Mouse (Mus musculus): ENCODE data around the gene Mfap1b. TPM values are rescaled to one million over a fixed set of nuclear protein-coding genes. Genes with fewer than 3 reads are reported as not detected.
A peak's percentile ranks its signal among the peaks of the same experiment; 100 is the strongest.

Gene Mfap1b
- total and polyA plus RNA-seq, 3 experiments, result 15.6 to 29.7 (median 24.3) TPM

GRCm38 (mm10) chr2:121448739-121449535, 24.9 kb downstream of the Mfap1b start, which contains the start of gene Serf2:
Gene Serf2 (plus strand): TSS chr2:121449195.
- H3K4me3 ChIP-seq (replicated peaks in 1 of 3; ENCODE audit: low read depth in 2 of 3, low read length in 2 of 3, poor library complexity in 1 of 3), result peak within 1 kb of the TSS; percentile 73 to 91 (median 88)
- peak within 1 kb of the TSS; percentile 99 for H3K4me2 ChIP-seq (ENCODE audit: insufficient read depth, low read depth, poor library complexity, severe bottlenecking)
- H3K4me1 ChIP-seq (ENCODE audit: control insufficient read depth in 1 of 2, insufficient read depth in 2 of 2), result peaks cover 5 to 28% of the 10 kb centered on the region in 2 experiments
- in situ Hi-C loops (cut with MboI; ENCODE audit: low pct_ligation_motif_present, low pct_unique_long_range_greater_than_20kb, low sequenced_read_pairs), result no loop called here
- peak within 1 kb of the TSS; percentile 11; the same call in 1 of the 2 replicates for H3K27ac ChIP-seq (ENCODE audit: insufficient read depth, low read depth)
- no peaks in the 10 kb centered on the region for H3K9me3 ChIP-seq (replicated peaks; ENCODE audit: low read length)
- peak; percentile 97 for DNase-seq (ENCODE audit: extremely low read depth)
- peaks cover 6 to 31% of the 10 kb centered on the region in 2 experiments for H3K36me3 ChIP-seq (replicated peaks in 1 of 2; ENCODE audit: control insufficient read depth in 1 of 2, insufficient read depth in 1 of 2, low read length in 1 of 2)
- peaks cover 36% of the 10 kb centered on the region for H3K27me3 ChIP-seq (replicated peaks)
- dilution Hi-C loops (cut with MboI; ENCODE audit: extremely low pct_ligation_motif_present, extremely low pct_unique_long_range_greater_than_20kb, low sequenced_read_pairs), result no loop called here
- peaks cover 7% of the 10 kb centered on the region for H3K79me2 ChIP-seq (replicated peaks; ENCODE audit: control insufficient read depth, extremely low read depth, insufficient read depth, poor library complexity, severe bottlenecking)
- TF ChIP-seq RCOR1 (conservative IDR thresholded peaks at IDR 0.05; ENCODE audit: low read depth, low read length), result no peak
- peak; percentile 29; the same call in 1 of the 2 replicates for TF ChIP-seq NRF1 (IDR thresholded peaks at IDR 0.05; ENCODE audit: low read depth, low read length)
- no peak for TF ChIP-seq ZKSCAN1 (IDR thresholded peaks at IDR 0.05; ENCODE audit: borderline replicate concordance, low read depth, low read length)
- TF ChIP-seq IRF4 (IDR thresholded peaks at IDR 0.05; ENCODE audit: low read depth, low read length), result peak; percentile 40; the same call in 1 of the 2 replicates
- peak; percentile 69; the same call in 1 of the 2 replicates for TF ChIP-seq CHD2 (IDR thresholded peaks at IDR 0.05; ENCODE audit: low read length)
- TF ChIP-seq TBP (conservative IDR thresholded peaks at IDR 0.05; ENCODE audit: low read depth, low read length), result 0 out of 2 replicates have a peak, but pooled peaks have one; percentile 21
- TF ChIP-seq E2F4 (IDR thresholded peaks at IDR 0.05; ENCODE audit: insufficient replicate concordance, low read depth, low read length), result no peak
- peak; percentile 79 for TF ChIP-seq ETS1 (conservative IDR thresholded peaks at IDR 0.05; ENCODE audit: low read depth, low read length)
- no peak for TF ChIP-seq JUND (conservative IDR thresholded peaks at IDR 0.05; ENCODE audit: low read depth, low read length)
- TF ChIP-seq MAX (IDR thresholded peaks at IDR 0.05; ENCODE audit: low read length), result peak; percentile 95
- TF ChIP-seq JUN (IDR thresholded peaks at IDR 0.05; ENCODE audit: insufficient read depth, low read depth, low read length), result 0 out of 2 replicates have a peak, but pooled peaks have one; percentile 3
- TF ChIP-seq RAD21 (IDR thresholded peaks at IDR 0.05; ENCODE audit: low read depth, low read length), result no peak
- no peak for TF ChIP-seq MYC (IDR thresholded peaks at IDR 0.05; ENCODE audit: low read depth, low read length)
- no peak for TF ChIP-seq PAX5 (IDR thresholded peaks at IDR 0.05; ENCODE audit: low read length)
- TF ChIP-seq USF2 (conservative IDR thresholded peaks at IDR 0.05; ENCODE audit: low read depth, low read length), result peak; percentile 92
- TF ChIP-seq ZMIZ1 (IDR thresholded peaks at IDR 0.05; ENCODE audit: low read depth, low read length), result no peak; the same call in 1 of the 2 replicates
- no peak for TF ChIP-seq KAT2A (IDR thresholded peaks at IDR 0.05; ENCODE audit: insufficient replicate concordance, low read length)
- no peak for TF ChIP-seq GABPA (IDR thresholded peaks at IDR 0.05; ENCODE audit: insufficient replicate concordance, low read depth, low read length)
- no peak for TF ChIP-seq UBTF (IDR thresholded peaks at IDR 0.05; ENCODE audit: low read depth, low read length)
- no peak for TF ChIP-seq EP300 (IDR thresholded peaks at IDR 0.05; ENCODE audit: low read length)
- TF ChIP-seq SIN3A (IDR thresholded peaks at IDR 0.05; ENCODE audit: low read length), result peak; percentile 20; the same call in 1 of the 2 replicates
- peak; percentile 91 for TF ChIP-seq MXI1 (IDR thresholded peaks at IDR 0.05; ENCODE audit: low read depth, low read length)
- TF ChIP-seq ZNF384 (IDR thresholded peaks at IDR 0.05; ENCODE audit: low read depth, low read length), result no peak
- peak; percentile 23; the same call in 1 of the 2 replicates for TF ChIP-seq TCF12 (IDR thresholded peaks at IDR 0.05; ENCODE audit: low read depth, low read length)
- TF ChIP-seq NELFE (IDR thresholded peaks at IDR 0.05; ENCODE audit: low read depth, low read length), result peak; percentile 86
- TF ChIP-seq MEF2A (IDR thresholded peaks at IDR 0.05; ENCODE audit: borderline replicate concordance, low read depth, low read length), result peak; percentile 57; the same call in 1 of the 2 replicates
- TF ChIP-seq HCFC1 (IDR thresholded peaks at IDR 0.05; ENCODE audit: low read depth, low read length), result no peak; the same call in 1 of the 2 replicates
- no peak for TF ChIP-seq MAZ (IDR thresholded peaks at IDR 0.05; ENCODE audit: low read depth, low read length)
- peak; percentile 51 for TF ChIP-seq ELF1 (IDR thresholded peaks at IDR 0.05; ENCODE audit: low read depth, low read length)
- no peak for TF ChIP-seq CTCF (conservative IDR thresholded peaks at IDR 0.05 in 1 of 2, IDR thresholded peaks at IDR 0.05 in 1 of 2; ENCODE audit: low read depth in 2 of 2, low read length in 2 of 2)
- TF ChIP-seq MAFK (IDR thresholded peaks at IDR 0.05; ENCODE audit: insufficient replicate concordance, low read length), result no peak
- peak; percentile 62; the same call in 1 of the 2 replicates for TF ChIP-seq POLR2AphosphoS2 (IDR thresholded peaks at IDR 0.05; ENCODE audit: low read depth, low read length)
- no peak for TF ChIP-seq ZC3H11A (IDR thresholded peaks at IDR 0.05; ENCODE audit: low read depth, low read length)
- TF ChIP-seq USF1 (IDR thresholded peaks at IDR 0.05; ENCODE audit: low read depth, low read length), result peak; percentile 97
- TF ChIP-seq SMC3 (IDR thresholded peaks at IDR 0.05; ENCODE audit: low read depth, low read length), result no peak
- peak; percentile 94 for TF ChIP-seq POLR2A (IDR thresholded peaks at IDR 0.05; ENCODE audit: low read depth, low read length)
- no peak for TF ChIP-seq CHD1 (IDR thresholded peaks at IDR 0.05; ENCODE audit: low read depth, low read length)
- TF ChIP-seq BHLHE40 (IDR thresholded peaks at IDR 0.05; ENCODE audit: low read depth, low read length), result peak; percentile 99
- H3K9ac ChIP-seq (ENCODE audit: insufficient read depth, low read depth), result peak within 1 kb of the TSS; percentile 79
